Mouse (Mus musculus) kidney, adult 2 months (tissue): ENCODE data around the gene Hamp. TPM values are rescaled to one million over a fixed set of nuclear protein-coding genes. Genes with fewer than 3 reads are reported as not detected.
"Not testable (repeated sequence)": the region's sequence is repeated elsewhere in the genome, so short reads cannot be mapped to it uniquely, and the experiment has no call there.

Experiments
- DNase-seq: peaks from one replicate; pipeline ENCODE4 v3.0.0; 2021
- H3K27ac ChIP-seq: fragments of 200-500 bp; 2 replicates; pipeline ENCODE4 v1.5.1; 2012; ENCODE audit warnings: low read depth, low read length, control low read depth, inconsistent platforms; ENCODE audit not compliant: insufficient read depth
- H3K27me3 ChIP-seq: fragments of 200-500 bp; replicated peaks from 2 replicates; pipeline ENCODE4 v1.6.1; 2012; ENCODE audit warnings: mild to moderate bottlenecking, moderate library complexity, low read length, inconsistent platforms; ENCODE audit not compliant: control insufficient read depth, insufficient read depth
- H3K36me3 ChIP-seq: fragments of 200-500 bp; 2 replicates; pipeline ENCODE4 v1.6.1; 2012; ENCODE audit warnings: mild to moderate bottlenecking, moderate library complexity, low read length, inconsistent platforms; ENCODE audit not compliant: control insufficient read depth, insufficient read depth
- H3K4me1 ChIP-seq: fragments of 200-500 bp; 2 replicates; pipeline ENCODE4 v1.6.1; 2011; ENCODE audit warnings: low read length; ENCODE audit not compliant: control insufficient read depth, insufficient read depth
- H3K4me3 ChIP-seq: fragments of 200-500 bp; 2 replicates; pipeline ENCODE4 v1.5.1; 2011; ENCODE audit warnings: mild to moderate bottlenecking, low read depth, low read length, control low read depth; ENCODE audit not compliant: insufficient read depth
- CTCF ChIP-seq: fragments of 200-500 bp; conservative IDR thresholded peaks from 2 replicates; pipeline ENCODE4 v1.5.1; 2011; ENCODE audit warnings: low read depth, mild to moderate bottlenecking, control low read depth, low read length, moderate library complexity, mixed read lengths; ENCODE audit not compliant: insufficient read depth, insufficient read length
- POLR2A ChIP-seq: fragments of 200-500 bp; IDR thresholded peaks from one replicate; pipeline ENCODE4 v1.6.1; 2011; ENCODE audit warnings: low read depth, low read length, control low read depth
- WGBS: fragments of 180-500 bp; shearing (Covaris S2); methylation state at CpG from one replicate; pipeline ENCODE4 v1.1.7; 2018; 5-methylcytosine and 5-hydroxymethylcytosine counted together
- polyA plus RNA-seq: library from polyadenylated mRNA; depleted of rRNA; stranded (reverse); fragments of >200 nt; gene quantifications from 2 replicates; pipeline ENCODE4 v1.2.3, GENCODE M21; 2012

Hamp gene
- polyA plus RNA-seq, 1 experiment, result not detected

GRCm38 (mm10) chr7:30956357-30956751 is 12.5 kb upstream of the Hamp start:
- Histone ChIP-seq H3K27me3 (no peaks in the 10 kb centered on the region), H3K4me3 (peak overlapping the region; percentile 95), H3K27ac (peak overlapping the region; percentile 92), H3K4me1 (peaks cover 5% of the 10 kb centered on the region; the same call in 1 of the 2 replicates), H3K36me3 (peaks cover 4% of the 10 kb centered on the region)
- no peak for DNase-seq
- WGBS, result 1% methylated on average over 33 of the region's 49 CpGs
- TF ChIP-seq POLR2A, result no peak
- TF ChIP-seq CTCF, result no peak

- Histone ChIP-seq H3K4me3 (peak overlapping the region; percentile 95), H3K27me3 (no peaks in the 10 kb centered on the region), H3K4me1 (peaks cover 5% of the 10 kb centered on the region; the same call in 1 of the 2 replicates), H3K27ac (peak overlapping the region; percentile 92), H3K36me3 (peaks cover 4% of the 10 kb centered on the region)
- TF ChIP-seq POLR2A, result peak; percentile 42
- peak; percentile 67 for TF ChIP-seq CTCF
- WGBS, result under 1% methylated on average over 62 of the region's 64 CpGs
- DNase-seq, result peak; percentile 95
Observed at GRCm38 (mm10) chr7:30955584-30956356, 11.9 kb upstream of the Hamp start.

- H3K27ac ChIP-seq, result no peak overlapping the region
- DNase-seq, result no peak
- peaks cover 4% of the 10 kb centered on the region for H3K36me3 ChIP-seq
- TF ChIP-seq POLR2A, result no peak
- no peak for TF ChIP-seq CTCF
- WGBS, result 80% methylated on average over 12 of the region's 12 CpGs
- H3K27me3 ChIP-seq, result no peaks in the 10 kb centered on the region
- no peak overlapping the region for H3K4me3 ChIP-seq
- peaks cover 5% of the 10 kb centered on the region; the same call in 1 of the 2 replicates for H3K4me1 ChIP-seq
Observed at GRCm38 (mm10) chr7:30954971-30955520, 11.2 kb upstream of the Hamp start.

- 47% methylated on average over 3 of the region's 3 CpGs for WGBS
- TF ChIP-seq POLR2A (no peak), CTCF (no peak)
- peaks cover 5% of the 10 kb centered on the region; the same call in 1 of the 2 replicates for H3K4me1 ChIP-seq
- H3K27me3 ChIP-seq, result no peaks in the 10 kb centered on the region
- H3K4me3 ChIP-seq, result no peak overlapping the region
- no peak overlapping the region for H3K27ac ChIP-seq
- peaks cover 4% of the 10 kb centered on the region for H3K36me3 ChIP-seq
- no peak for DNase-seq
Observed at GRCm38 (mm10) chr7:30954036-30954435, 10.2 kb upstream of the Hamp start.

- no peak for TF ChIP-seq POLR2A
- TF ChIP-seq CTCF, result no peak
Observed at GRCm38 (mm10) chr7:30953459-30953858, 9.6 kb upstream of the Hamp start.

GRCm38 (mm10) chr7:30952441-30953265 is 8.8 kb upstream of the Hamp start:
- peaks cover 4% of the 10 kb centered on the region for H3K36me3 ChIP-seq
- DNase-seq, result no peak

More at GRCm38 (mm10) chr7:30953459-30953858, 9.6 kb upstream of the Hamp start:
- Histone ChIP-seq H3K4me1 (peaks cover 5% of the 10 kb centered on the region; the same call in 1 of the 2 replicates), H3K36me3 (peaks cover 4% of the 10 kb centered on the region), H3K27ac (no peak overlapping the region), H3K4me3 (no peak overlapping the region), H3K27me3 (no peaks in the 10 kb centered on the region)
- no peak for DNase-seq
- WGBS, result 83% methylated on average over 6 of the region's 6 CpGs

GRCm38 (mm10) chr7:30949902-30950301 is 6.1 kb upstream of the Hamp start:
- not testable (repeated sequence) for H3K27me3 ChIP-seq, H3K4me1 ChIP-seq, DNase-seq, H3K4me3 ChIP-seq, H3K36me3 ChIP-seq, H3K27ac ChIP-seq
- 76% methylated on average over 3 of the region's 3 CpGs for WGBS

More at GRCm38 (mm10) chr7:30952441-30953265, 8.8 kb upstream of the Hamp start:
- 86% methylated on average over 16 of the region's 16 CpGs for WGBS
- Histone ChIP-seq H3K27me3 (no peaks in the 10 kb centered on the region), H3K27ac (no peak overlapping the region), H3K4me1 (no peaks in the 10 kb centered on the region), H3K4me3 (no peak overlapping the region)
- no peak for TF ChIP-seq CTCF
- TF ChIP-seq POLR2A, result no peak
